Mouse (Mus musculus): ENCODE results near the gene Ppme1. TPM values are rescaled to one million over a fixed set of nuclear protein-coding genes. Genes with fewer than 3 reads are reported as not detected.

Gene Ppme1
- polyA plus RNA-seq (2012; rRNA removed): 46.3 and 57.2 TPM in 2 replicates

DNA sequence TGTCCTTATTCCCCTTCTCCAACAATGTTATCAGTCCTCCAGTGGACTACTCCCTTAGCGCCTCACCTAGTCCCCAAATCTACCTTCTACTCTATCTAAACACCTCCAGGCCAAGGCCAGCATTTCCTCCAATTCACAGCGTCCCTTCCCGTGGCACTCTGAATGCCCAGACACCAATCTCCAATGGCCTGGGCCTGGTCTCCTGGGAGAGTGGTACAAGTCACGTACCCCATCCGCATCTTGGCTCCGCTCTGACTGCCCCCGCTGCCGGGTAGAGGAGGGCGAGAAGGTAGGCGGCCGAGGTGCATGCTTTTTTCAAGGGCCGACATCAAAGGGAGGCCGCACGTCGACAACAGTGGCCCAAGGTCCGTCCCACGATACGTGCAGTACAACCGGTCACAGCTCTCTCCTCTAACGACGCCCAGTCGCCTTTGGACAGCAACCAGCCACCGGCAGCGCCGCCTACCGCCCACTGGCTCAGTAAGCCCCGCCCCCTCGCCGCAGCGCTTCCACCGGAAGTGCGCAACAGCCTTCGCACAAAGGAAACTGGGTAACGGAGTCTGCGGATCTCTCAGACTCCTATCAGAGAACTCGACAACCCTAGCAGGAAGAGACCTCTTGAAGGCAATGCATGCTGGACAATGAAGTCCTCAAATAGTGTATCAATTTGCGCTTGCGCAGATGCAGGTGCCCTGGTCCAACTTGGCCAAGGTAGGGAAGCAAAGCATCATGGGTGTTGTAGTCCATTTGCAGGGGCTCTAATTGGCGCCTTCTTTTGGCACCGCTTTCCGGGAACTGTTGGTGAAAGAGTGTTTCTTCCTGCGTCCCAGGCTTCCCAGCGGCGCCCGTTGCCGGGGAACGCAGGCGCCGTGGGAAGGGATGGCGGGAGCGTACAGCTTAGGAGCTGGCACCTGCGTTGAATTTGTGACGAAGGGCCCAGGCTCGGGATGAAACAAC is at the start of gene Ppme1, which contains the start of gene C2cd3:
Ppme1 (minus strand) TSS at position 813 of the 957 bp plus-strand sequence.
C2cd3 (plus strand) TSS at position 739 of the 957 bp plus-strand sequence.
- H3K4me1 ChIP-seq (ENCODE audit: control insufficient read depth, insufficient read depth, insufficient read length): peaks cover 2% of the 10 kb centered on the region; the same call in 1 of the 2 replicates
- H3K4me3 ChIP-seq (ENCODE audit: extremely low read depth, insufficient read depth, insufficient read length): peak within 1 kb of the TSS; percentile 76
- H3K27ac ChIP-seq (ENCODE audit: insufficient read depth, low read length): peak within 1 kb of the TSS; percentile 76
- H3K27me3 ChIP-seq (ENCODE audit: control insufficient read depth, insufficient read depth, low read length): no peaks in the 10 kb centered on the region
- WGBS: 1% methylated on average over 54 of the region's 54 CpGs
- peaks cover 8% of the 10 kb centered on the region for H3K36me3 ChIP-seq (ENCODE audit: control insufficient read depth, insufficient read depth, low read length)
- peak; percentile 97 to 99 for DNase-seq (ENCODE audit: low read depth in 1 of 2, low spot score in 2 of 2)
- TF ChIP-seq POLR2A (IDR thresholded peaks at IDR 0.05; ENCODE audit: low read depth, low read length) (peak; percentile 78), CTCF (IDR thresholded peaks at IDR 0.05; ENCODE audit: extremely low read depth, insufficient read depth, insufficient read length, insufficient replicate concordance) (peak; percentile 20; the same call in 1 of the 2 replicates)

DNA sequence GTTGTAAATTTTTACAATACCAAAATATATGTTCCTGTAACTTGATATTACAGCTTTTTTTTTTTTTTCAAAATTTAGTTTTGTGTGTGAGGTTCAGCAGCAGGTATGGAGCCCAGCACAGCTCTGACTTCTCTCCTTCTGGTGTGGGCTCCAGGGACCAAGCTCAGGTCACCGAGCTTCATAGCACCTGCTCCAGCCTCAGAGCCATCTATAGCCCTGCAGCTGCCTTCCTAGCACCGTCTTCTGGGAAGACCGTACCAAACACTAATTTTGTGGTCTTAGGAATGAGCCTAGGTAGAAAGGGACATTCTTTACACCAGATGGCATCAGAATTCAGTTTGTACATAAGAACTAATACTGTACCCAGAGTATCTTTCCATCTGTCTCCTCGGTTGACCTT is 36.6 kb upstream of the Ppme1 start:
- 93% methylated on average over 4 of the region's 4 CpGs for WGBS
- Histone ChIP-seq H3K27me3 (ENCODE audit: control insufficient read depth, insufficient read depth, low read length) (no peaks in the 10 kb centered on the region), H3K36me3 (ENCODE audit: control insufficient read depth, insufficient read depth, low read length) (peaks cover 29% of the 10 kb centered on the region), H3K4me3 (ENCODE audit: extremely low read depth, insufficient read depth, insufficient read length) (no peak overlapping the region), H3K27ac (ENCODE audit: insufficient read depth, low read length) (no peak overlapping the region), H3K4me1 (ENCODE audit: control insufficient read depth, insufficient read depth, insufficient read length) (no peaks in the 10 kb centered on the region)
- no peak for DNase-seq (ENCODE audit: low read depth in 1 of 2, low spot score in 2 of 2)
- TF ChIP-seq CTCF (IDR thresholded peaks at IDR 0.05; ENCODE audit: extremely low read depth, insufficient read depth, insufficient read length, insufficient replicate concordance) (no peak), POLR2A (IDR thresholded peaks at IDR 0.05; ENCODE audit: low read depth, low read length) (no peak)

DNA sequence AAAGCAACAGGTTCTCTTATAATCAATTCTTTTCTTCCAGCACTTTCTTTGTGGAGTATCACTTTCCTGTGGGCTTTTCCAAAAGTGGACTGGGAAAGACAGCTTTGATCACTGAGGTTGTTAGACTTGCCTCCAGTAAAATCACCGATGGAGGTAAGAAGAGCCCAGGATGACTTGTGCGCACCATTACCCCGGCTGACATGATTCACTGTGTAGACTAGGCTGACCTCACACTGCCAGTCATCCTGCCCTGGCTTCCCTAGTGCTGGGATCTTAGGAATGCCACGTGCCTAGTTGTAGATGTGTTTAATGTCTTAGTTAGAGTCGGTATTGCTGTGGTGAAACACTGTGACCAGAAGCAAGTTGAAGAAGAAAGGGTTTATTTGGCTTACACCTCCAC is 35.6 kb upstream of the Ppme1 start:
- Histone ChIP-seq H3K4me1 (ENCODE audit: control insufficient read depth, insufficient read depth, insufficient read length) (no peaks in the 10 kb centered on the region), H3K4me3 (ENCODE audit: extremely low read depth, insufficient read depth, insufficient read length) (no peak overlapping the region), H3K36me3 (ENCODE audit: control insufficient read depth, insufficient read depth, low read length) (peaks cover 29% of the 10 kb centered on the region), H3K27ac (ENCODE audit: insufficient read depth, low read length) (no peak overlapping the region), H3K27me3 (ENCODE audit: control insufficient read depth, insufficient read depth, low read length) (no peaks in the 10 kb centered on the region)
- TF ChIP-seq POLR2A (IDR thresholded peaks at IDR 0.05; ENCODE audit: low read depth, low read length) (no peak), CTCF (IDR thresholded peaks at IDR 0.05; ENCODE audit: extremely low read depth, insufficient read depth, insufficient read length, insufficient replicate concordance) (no peak)
- WGBS: 97% methylated on average over 5 of the region's 5 CpGs
- DNase-seq (ENCODE audit: low read depth in 1 of 2, low spot score in 2 of 2): no peak

DNA sequence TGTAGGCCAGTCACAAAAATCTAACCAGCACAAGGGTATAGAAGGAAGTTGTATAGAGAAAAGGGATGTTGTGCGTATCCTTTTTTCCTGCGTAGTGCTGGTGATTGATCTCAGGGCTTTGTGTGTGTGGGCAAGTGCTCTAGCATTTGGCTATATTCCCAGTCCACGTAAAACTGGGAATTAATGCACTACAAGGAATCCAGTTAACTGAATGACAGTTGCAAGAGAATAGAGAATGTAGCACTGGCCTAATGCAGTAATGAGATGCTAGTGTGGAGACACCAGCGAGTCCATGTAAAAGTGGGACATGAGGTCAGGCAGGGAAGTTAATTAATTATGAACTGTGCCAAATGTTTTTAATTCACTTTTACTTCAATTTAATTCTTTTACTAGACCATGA is 30.6 kb upstream of the Ppme1 start:
- H3K27ac ChIP-seq (ENCODE audit: insufficient read depth, low read length): no peak overlapping the region
- WGBS: 92% methylated on average over 4 of the region's 4 CpGs
- H3K27me3 ChIP-seq (ENCODE audit: control insufficient read depth, insufficient read depth, low read length): no peaks in the 10 kb centered on the region
- H3K4me1 ChIP-seq (ENCODE audit: control insufficient read depth, insufficient read depth, insufficient read length): no peaks in the 10 kb centered on the region
- H3K4me3 ChIP-seq (ENCODE audit: extremely low read depth, insufficient read depth, insufficient read length): no peak overlapping the region
- H3K36me3 ChIP-seq (ENCODE audit: control insufficient read depth, insufficient read depth, low read length): peaks cover 33% of the 10 kb centered on the region
- DNase-seq (ENCODE audit: low read depth in 1 of 2, low spot score in 2 of 2): no peak
- TF ChIP-seq CTCF (IDR thresholded peaks at IDR 0.05; ENCODE audit: extremely low read depth, insufficient read depth, insufficient read length, insufficient replicate concordance): no peak
- no peak for TF ChIP-seq POLR2A (IDR thresholded peaks at IDR 0.05; ENCODE audit: low read depth, low read length)

DNA sequence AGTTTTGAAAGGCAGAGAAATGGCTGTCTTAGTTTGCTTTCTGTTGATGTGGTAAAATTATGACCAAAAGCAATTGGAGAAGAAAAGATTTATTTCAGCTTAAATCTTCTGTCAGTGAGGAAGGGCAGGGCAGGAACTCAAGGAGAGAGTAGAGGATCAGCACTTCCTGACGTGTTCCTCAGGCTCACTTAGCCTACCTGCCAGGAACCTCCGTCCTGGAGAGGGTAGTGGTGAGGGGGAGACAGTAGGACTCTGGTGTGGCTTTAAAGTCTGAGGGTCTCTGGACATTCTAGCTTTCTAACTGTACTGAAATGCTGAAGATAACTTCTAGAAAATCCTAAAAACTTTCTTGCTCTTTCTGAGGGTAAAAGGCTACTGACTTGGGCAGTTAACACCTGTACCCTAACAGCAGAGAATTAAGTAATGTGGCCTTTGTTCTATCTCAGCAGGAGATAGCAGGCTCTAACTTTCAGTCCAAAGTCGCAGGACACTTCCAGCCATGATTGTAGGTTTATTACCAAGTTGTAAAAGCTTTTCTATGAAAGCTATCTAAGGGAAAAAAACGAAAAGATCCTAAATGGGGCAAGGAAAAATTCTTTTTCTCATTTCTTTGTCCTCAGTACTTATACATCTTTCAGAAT is 28.9 kb upstream of the Ppme1 start:
- no peak for DNase-seq (ENCODE audit: low read depth in 1 of 2, low spot score in 2 of 2)
- Histone ChIP-seq H3K4me1 (ENCODE audit: control insufficient read depth, insufficient read depth, insufficient read length) (no peaks in the 10 kb centered on the region), H3K27me3 (ENCODE audit: control insufficient read depth, insufficient read depth, low read length) (no peaks in the 10 kb centered on the region), H3K27ac (ENCODE audit: insufficient read depth, low read length) (no peak overlapping the region), H3K4me3 (ENCODE audit: extremely low read depth, insufficient read depth, insufficient read length) (no peak overlapping the region), H3K36me3 (ENCODE audit: control insufficient read depth, insufficient read depth, low read length) (peaks cover 27% of the 10 kb centered on the region)
- 91% methylated on average over 4 of the region's 4 CpGs for WGBS
- TF ChIP-seq POLR2A (IDR thresholded peaks at IDR 0.05; ENCODE audit: low read depth, low read length): no peak
- no peak for TF ChIP-seq CTCF (IDR thresholded peaks at IDR 0.05; ENCODE audit: extremely low read depth, insufficient read depth, insufficient read length, insufficient replicate concordance)

DNA sequence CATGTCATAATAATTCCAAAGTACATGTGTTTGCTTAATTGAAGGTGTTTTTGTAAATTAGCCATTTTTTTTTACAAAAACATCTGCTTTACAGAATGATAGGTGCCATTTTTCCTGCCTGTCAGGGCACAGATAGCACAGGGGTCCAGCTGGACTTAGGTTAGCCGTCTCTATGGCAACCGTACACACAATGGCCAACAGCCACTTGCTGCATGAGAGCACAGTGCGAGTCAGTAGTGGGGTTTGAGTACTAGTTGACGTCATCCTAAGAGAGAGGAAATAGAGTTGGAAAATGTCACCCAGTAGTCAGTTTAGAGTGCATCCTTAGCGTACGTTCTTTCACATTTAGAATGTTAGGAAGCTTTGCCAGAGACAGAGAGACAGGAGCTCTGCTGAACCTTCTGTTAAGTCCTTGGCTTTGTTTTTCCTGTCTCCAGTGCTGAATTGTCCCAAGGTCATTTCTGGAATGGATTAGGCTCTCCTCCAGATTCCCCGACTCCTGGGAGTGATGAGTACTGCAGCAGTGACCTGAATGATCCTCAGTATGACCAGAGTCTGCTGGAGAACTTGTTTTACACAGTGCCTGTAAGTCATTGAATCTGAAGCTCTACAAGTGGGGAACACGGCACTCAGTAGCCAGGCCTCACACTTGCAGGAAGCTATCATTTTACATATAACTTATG is 27.3 kb upstream of the Ppme1 start:
- WGBS: 91% methylated on average over 8 of the region's 8 CpGs
- Histone ChIP-seq H3K4me3 (ENCODE audit: extremely low read depth, insufficient read depth, insufficient read length) (no peak overlapping the region), H3K27ac (ENCODE audit: insufficient read depth, low read length) (no peak overlapping the region), H3K36me3 (ENCODE audit: control insufficient read depth, insufficient read depth, low read length) (peaks cover 26% of the 10 kb centered on the region), H3K27me3 (ENCODE audit: control insufficient read depth, insufficient read depth, low read length) (no peaks in the 10 kb centered on the region), H3K4me1 (ENCODE audit: control insufficient read depth, insufficient read depth, insufficient read length) (no peaks in the 10 kb centered on the region)
- TF ChIP-seq POLR2A (IDR thresholded peaks at IDR 0.05; ENCODE audit: low read depth, low read length) (no peak), CTCF (IDR thresholded peaks at IDR 0.05; ENCODE audit: extremely low read depth, insufficient read depth, insufficient read length, insufficient replicate concordance) (no peak)
- DNase-seq (ENCODE audit: low read depth in 1 of 2, low spot score in 2 of 2): no peak
